Mouse (Mus musculus): ENCODE measurements at regions not wholly inside any gene's neighbourhood (a gene's known extent, or its start where the extent isn't known, plus 50 kb on each side); places are given as distances from the start of the nearest gene placed in this dataset.

DNA sequence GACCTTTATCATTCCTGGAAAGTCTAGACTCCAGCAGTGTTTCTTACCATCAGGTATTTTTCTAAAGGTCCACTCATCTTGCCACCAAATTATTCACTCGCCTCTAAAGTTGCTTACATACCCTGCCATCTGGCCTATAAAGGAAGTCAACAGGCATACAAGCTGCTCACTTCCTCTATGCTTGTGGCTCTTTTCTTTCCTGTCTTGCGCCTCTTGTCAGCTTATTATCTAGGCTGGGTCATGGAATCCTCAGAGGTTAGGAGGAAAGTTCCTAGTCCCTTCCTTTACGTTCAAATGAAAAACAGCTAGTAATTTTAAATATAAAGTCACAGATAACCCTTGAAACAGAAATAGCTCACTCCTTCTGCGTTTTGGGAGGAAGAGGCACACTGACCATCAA, 97.9 kb downstream of the Lipi start:
- no peak for DNase-seq

DNA sequence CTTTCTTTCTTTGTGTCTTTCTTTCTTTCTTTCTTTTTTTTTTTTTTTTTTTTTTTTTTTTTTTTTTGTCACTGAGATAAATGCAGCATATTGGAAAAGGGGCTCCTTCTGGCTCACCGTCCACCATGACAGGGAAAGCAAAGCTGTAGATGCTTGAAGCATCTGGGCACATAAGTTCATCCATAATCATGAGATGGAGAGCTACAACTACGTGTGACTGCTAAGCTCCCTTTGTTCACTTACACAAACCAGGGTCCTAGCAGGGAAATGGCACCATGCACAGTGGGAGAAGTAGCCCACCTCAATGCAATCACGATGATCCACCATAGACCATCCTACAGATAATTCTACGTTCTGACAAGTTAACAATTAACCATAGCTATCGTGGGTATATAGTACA, 102.0 kb downstream of the Lipi start:
- DNase-seq: no peak

DNA sequence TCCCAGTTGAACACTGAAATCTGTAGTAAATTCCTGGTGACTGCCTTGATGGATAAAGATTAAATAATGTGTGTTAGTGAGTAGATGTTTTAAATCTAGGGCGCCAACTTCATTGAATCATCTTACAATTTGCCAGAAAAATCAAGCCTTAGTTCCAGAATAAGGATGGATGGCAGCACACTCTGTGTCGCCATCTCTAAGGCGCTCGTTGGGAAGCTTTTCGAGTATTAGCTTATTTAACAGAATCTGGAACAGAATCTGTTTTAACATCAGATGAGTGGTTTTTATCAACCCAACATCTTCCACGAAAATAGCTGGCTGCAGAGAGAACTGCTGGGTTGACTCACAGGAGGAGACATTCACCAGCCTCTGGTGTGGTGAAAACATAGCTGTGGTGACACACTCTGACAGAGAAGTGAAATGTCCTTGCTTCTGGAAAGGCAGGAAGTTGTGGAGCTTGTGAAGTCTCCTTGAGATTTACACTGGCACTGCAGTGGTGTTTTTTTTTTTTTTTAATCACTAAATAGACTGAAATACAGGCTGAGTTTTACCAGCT, 120.4 kb downstream of the Lipi start:
- DNase-seq: no peak

DNA sequence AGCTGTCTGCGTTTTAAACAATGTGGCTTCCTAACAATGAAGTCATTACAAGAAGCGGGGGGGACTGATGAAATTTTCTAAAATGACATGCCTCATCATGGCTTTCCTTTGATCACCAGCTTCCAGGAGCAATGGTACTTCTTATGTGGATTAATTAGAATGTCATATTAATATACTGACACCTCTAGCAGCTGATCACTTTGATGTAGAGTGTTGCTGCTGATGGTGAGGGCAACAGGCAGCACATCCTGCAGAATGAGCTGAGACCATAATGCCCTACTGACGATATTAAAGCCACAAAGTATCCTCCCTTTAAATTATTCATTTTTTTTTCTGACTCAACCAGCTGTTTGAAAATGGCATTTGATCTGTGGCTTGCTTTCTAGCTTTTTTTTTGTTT, 123.7 kb downstream of the Lipi start:
- DNase-seq: no peak

DNA sequence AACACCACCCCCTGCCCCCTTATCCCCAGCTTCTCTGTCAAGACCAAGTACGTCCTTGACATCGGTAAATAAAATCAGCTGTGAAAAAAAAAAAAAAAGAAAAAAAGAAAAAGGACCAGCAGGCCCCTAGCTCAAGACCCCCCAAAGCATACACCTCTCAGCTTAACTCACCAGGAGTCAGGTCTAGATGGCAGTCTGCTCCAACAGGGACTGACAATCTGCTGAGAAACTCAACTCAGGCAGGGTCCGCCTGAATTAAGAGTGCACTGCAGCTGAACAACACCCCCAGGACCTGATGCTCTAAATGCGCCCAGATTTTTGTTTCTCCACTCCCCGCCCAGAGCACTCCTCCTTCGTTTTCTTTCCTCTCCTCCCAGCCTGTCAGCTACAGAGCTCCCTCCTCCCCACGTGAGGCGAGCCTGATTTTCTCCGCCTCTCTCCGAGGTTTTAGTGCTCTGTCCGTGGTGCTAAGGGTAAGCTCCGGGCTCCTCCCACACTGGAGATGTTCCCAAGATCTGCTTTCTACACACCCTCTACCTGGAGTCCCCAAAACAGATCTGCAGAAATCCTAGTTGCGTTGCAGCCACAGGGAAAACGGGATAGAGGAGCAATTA, 138.9 kb downstream of the Lipi start:
- DNase-seq: peak; percentile 50 to 58

DNA sequence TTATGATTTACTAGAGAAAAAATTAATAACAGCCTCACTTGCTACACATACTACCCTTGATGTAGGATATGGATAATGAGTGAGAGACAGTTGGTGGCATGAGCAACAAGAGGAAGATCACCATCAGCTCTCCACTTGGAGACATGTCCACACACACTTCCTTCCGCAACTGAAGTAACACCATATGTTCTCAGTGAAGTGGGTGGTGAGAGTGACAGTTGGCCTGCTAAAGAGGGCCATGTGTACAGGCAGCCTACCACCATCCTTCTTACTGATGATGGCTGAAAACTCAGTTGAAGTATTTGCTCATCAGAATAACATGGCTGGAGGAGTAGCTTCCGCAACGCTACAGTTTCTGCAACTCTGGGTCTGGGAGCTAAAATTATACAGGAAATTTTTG, 146.6 kb downstream of the Lipi start:
- no peak for DNase-seq

DNA sequence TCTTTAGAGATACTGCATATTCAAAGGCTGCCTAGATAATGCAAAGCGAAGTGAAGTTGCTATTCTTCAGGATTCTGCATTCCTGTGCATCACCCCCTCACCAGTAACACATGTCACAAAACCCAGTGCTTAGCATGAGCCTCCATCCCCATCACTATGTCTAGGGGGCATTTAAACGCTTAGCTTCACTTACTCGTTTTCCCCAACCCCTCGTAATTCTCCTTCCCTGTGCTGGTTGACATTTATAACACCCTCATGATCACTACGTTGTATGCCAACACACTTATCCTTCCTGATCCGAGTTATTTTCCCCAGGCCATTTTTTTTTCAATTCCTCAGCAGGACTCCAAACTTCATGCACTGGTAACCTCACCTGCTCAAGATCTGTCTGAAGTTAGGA, 152.6 kb downstream of the Lipi start:
- no peak for DNase-seq

DNA sequence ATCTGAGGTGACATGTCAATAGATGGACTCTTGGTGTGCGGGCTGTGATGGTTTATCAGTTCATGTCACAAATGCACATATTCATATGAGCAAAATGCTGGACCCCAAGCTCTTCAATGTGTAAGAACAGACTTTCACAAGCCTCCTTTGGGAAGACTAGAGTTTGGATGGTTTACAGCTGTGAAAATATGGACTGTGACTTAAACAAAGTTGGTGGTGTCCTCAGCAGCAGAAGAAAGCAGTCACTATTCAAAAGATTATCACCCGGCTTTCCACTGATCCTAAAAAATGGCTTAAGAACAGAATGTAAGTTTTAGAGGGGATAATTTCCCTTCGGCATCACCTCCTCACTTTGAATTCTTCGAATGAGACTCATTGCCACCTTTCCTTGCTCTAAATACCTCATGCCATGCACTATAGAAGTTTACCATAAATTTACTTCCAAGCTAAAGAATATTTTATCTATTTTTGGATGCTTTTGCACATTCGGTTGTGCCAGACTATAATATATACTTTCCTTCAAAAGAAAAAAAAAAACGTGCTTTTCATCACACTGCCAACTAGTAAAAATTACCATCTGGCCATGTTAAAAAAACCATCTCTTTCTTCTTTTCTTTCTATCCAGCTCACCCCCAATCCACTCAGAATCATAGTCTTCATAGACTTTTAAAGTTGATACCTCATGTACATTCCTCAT, 201.2 kb downstream of the Lipi start:
- no peak for DNase-seq

DNA sequence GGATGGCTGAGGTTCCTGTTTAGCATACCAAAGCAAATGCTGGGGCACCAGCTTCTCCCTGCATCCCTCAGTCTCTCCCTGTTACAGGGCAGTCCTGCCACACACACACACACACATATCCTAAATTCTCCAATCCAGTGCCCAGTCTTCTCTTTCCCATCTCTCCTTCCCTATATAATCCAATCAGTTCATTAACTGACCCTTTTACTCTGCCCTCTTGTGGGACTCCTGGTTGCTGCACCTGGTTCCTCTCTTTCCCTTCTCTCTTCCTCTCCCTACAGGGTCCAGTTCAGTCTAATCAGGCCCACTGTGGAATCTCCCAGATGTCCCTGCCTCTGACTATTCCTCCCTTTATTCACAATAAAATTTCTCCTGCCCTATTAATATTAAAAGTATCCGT, 204.7 kb downstream of the Lipi start:
- DNase-seq: no peak

DNA sequence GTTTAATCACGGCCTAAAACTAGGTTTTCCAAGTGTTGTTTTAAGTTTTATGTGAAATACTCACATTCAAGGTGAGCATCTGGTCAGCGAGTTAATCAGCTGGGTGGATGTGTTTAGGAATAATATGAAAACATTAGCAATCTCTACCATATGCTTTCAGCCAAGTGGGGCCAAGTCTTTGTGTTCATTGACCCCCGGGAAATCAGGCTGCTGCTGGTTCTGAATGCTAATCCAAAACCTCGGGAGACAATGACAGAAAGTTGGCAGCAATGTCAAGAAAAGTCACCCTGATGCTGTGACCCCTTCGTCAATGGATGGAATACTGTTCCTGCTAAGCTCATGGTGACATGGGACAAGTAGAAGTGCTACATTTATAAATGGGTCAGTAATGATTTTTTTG, 216.2 kb downstream of the Lipi start:
- DNase-seq: no peak

DNA sequence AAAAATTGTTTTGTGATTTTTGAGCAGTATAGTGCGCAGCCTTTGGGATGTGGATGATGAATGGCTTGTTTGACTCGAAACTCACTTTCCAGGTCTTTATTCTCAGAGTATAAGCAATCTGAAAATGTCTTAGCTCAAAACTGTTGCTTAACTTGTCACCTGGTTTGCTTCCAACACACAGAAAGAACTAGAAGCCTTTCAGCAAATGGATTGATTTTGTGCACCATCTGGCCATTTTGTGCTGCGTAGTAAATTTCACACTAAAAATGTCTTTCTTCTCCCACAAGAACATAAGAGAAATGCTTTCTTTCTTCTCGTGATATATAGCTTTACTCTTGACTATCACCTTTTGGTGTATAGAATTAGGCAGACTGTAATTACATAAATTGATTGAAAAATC, 219.1 kb downstream of the Lipi start:
- DNase-seq: no peak

DNA sequence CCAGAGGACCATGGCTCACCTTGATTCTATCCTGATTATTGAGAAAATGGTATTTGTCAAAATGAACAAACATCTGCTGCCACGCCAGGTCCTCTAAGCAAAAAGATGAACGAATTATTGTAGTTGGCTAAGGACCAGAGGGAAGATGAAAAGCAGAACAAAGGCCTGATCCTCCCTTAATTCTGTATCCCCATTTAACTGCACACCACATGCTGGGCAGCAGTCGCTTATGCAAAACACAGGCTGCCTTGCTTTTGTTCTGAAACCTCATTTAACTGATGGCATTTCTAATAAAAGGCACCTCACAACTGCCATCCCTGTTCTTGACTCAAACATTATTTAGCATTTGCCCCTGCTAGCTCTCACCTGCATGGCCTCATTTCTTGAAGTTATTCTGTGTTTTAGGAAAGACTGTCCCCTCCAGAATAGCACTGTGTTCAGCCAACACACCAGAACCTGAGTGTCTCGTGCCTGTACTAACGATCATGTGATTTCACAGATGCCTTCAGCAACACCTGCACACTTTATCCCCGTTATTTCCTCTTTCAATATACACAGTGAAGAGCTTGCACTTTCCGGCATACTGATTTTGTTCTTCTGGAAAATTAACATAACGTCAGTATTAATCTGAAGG, 220.4 kb downstream of the Lipi start:
- peak in 1 of 2 experiments; percentile 1 for DNase-seq

DNA sequence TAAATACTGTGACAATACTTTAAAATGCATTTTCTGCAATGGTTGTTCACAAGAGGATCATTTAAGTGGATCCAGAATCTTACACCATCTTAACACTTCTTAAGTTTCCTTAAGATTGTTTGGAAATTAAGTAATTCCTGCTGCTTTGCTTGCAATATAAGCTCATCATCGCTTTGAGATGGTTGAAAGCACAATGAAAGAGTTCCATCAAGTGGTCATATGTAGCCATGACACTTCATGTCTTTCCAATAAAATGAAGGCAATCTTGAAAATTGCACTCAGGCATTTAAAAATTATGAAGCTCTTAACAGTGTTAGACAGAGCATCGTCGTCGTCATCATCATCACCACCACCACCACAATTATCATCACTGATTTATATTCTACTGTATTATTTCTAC, 223.8 kb downstream of the Lipi start:
- peak in 1 of 2 experiments; percentile 14 for DNase-seq

DNA sequence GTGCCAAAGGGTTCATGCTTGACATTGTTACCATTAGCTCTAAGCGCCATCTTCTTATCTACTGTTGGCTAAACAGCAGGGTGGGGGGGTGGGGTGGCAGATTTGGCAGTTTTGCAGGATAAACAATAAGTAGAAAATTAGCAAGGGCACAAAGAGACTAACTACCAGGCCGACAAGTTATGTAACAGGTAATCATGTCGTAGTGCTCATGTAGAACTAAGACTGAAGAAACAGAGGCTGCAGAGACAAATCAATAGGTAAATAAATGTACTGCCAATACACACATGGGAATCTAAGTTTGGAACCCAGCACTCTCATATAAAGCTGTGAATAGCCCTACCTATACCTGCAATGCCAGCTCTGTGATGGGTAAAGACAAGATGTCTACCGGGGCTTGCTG, 225.1 kb downstream of the Lipi start:
- no peak for DNase-seq

DNA sequence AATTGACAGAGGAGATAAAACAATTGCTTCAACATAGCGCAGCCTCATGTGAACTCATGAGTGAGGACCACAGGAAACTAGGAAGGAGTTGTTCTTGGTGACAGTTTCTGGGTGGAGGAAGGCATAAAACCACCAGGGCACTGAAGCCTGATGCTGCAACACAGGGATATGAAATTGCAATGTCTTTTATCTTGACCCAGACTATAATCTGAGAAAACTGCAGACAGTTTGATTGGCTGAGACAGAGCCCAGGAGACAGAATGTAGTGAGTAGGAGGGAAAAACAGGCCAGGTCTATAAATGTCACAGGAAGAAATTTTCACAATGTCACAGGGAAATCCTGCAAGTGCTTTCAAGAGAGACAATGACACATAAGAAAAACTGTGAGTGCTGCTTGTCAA, 232.5 kb downstream of the Lipi start:
- DNase-seq: no peak

DNA sequence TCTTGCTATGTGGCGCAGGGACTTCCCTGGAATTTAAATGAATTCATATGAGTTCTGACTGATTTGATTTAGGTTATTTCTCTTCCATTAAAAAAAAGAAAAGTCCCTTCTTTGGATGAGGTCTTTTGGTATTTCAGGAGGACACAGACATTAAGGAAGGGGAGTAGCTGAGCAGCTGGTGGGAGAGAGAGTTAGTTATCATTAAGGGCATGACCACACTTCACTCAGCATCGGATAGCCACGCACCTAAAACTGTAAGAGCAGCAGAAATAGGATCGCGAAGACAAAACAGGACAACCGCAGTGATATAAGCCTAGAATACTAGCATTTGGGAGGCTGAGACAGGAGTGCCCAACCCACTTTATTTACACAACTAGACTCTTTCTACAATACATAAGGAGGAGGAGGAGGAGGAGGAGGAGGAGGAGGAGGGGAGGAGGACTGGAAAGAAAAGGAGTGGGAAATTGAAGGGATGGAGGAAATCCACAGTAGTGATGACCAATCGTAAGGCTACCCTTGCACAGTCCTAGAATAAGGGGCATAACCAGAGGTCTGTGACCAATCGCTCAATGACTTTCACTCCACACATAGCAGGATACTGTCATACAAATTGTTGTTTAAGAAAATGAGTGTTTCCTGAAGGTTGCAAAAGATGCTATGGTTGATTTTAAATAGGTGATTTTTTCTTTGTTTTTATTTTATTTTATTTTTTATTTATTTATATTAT, 241.5 kb downstream of the Lipi start:
- no peak for DNase-seq

DNA sequence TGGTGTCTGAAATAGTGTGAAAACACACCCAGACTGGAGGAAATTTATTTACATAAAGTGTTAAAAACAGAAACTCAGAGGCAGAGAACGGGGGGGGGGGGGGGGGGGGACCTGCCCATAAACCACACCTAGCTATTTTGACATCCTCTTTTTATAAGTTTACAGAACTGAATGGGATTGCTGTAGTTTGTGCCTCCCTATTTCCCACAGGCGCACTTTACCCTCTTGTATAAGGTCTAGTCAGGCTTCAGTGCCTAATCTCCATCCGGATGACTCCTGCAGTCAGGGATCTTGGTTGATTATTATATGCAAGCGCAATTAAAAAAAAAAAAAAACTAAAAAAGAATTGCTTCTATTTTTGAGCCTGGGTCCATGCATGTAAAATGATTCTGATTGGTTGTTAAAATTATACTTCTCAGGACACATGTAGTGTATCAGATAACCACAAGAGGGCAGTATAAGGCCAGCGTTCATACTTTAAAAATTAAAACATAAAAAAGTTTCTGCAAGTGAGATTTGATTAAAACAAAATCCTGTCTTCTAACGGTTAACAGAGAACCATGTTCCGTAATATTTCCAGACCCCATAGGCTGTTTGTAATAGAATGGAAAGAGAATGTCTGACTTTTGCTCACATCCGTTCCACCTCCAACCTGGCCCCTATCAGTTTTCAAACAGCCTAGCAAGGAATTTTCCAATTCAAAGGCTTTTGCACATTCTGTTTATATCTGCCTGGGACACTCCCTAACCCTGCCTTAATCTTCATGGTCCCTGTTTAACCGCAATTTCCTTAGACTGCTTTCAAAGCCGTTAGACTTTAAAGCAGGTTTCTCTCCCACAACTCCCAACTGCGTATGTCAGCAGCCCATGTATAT, 242.6 kb downstream of the Lipi start:
- DNase-seq: peak; percentile 5 to 15

DNA sequence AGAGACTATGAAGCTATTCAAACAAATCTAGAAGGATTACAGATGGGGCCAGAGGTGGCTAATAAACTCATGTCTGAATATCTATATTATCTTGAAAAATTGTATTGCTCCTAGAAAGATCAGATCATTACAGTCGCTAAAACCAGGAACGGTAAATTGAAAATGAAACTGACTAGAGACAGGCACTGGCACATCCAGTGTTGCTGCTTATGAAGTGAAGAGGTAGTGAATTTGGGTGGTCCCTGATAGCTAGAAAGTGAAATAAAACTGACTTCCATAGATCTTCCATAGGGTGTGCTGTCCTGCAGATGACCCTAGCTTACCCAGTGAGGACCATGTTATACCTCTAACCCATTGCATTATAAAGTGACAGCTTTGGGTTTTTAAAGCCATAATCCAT, 251.6 kb downstream of the Lipi start:
- DNase-seq: no peak

DNA sequence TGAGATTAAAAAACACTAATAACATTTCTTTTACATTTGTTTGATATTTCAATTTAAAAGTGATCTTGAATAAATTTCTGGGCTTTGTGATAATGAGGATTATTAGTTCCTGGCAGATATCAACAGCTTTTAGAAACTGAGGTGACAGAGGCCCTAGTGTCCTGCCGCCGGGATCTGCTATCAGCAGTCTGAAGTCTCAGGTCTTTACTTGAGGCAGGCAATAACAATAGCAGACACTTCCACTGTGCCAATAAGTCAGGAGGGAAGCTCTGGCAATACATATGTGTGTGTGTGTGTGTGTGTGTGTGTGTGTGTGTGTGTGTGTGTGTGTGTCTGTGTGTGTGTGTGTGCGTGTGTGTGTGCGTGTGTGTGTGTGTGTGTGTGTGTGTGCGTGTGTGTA, 252.1 kb downstream of the Lipi start:
- DNase-seq: no peak

DNA sequence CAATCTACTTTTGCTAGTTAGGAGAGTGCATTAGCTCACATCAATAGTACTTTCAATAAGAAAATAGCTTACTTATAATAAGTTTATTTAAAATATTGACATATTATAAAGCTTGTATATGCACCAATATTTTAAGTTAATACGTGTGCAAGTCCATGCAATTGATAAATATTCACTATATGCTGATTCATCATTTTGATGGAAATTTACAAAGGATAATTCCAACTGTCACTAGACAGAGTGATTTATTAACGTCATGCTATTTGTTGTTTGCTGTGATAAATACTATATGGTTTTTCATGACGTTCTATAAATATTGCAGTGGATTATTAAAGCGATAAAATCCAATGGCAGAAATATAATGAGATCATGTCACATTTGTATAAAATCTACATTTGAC, 253.0 kb downstream of the Lipi start:
- no peak for DNase-seq

DNA sequence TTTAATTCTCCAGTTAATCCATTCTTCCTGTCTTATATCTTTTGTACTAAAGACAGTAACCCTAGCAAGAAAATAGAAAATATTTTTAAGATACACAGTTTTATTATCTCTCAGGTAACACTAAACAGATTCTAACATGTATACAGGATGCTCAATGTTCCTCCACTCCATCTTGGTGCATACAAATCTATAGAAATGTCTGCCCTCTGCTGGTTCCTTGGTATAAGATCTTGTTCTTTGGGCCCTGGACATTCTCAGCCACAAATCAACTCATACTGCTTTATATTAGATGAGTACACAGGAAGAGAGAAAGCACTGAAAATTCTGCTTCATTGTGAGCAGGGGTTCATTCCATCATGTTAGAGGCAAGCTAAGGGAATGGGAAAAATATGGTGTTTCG, 260.6 kb downstream of the Lipi start:
- DNase-seq: peak; percentile 12 to 13

DNA sequence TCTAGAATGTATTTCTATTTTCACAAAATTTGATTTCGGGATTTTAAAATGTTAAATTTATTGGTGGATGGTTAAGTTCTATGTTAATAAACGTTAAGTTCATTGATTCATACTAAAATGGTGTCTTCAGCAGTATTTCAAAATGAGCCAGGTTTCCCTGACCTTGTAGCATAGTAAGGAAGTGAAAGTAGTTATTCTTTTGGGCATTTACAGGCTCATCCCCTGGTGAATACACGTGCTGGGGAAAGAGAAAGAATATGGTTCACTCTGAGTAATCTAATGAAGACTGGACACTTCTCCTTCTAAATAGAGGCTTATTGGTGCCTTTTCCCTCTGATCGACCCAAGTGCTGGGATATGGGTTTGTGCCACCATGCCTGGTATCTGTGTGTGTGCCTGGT, 281.1 kb downstream of the Lipi start:
- no peak for DNase-seq

DNA sequence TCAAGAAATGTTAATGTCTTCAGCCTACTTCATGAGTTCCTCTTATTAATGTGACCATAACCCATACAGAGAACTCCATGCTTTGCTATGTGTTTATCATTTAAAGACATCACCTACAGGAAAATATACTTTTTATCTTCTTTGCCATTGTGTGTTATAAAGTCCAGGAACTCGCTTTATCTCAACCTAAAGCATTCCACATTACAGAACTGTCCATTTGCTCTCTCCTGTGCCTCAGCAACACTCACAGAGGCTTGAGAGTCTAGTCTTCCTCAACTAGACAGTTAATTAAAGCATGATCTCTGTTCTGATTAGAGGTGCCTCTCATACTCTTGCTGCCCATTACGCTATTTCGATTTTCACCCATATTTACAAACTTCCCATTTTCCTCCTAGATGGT, 288.4 kb downstream of the Lipi start:
- DNase-seq: no peak
